Mouse (Mus musculus) layer of hippocampus, adult 2 months (tissue): Measurements from ENCODE around the gene Gpr152. TPM values are rescaled to one million over a fixed set of nuclear protein-coding genes. Genes with fewer than 3 reads are reported as not detected.

Experiments used
- DNase-seq, 2 experiments: peaks; one replicate each; pipeline ENCODE4 v3.0.0; 2022; ENCODE audit warnings: low spot score in 2 of 2
- H3K27ac ChIP-seq: fragments of 200-600 bp; 2 replicates; pipeline ENCODE4 v1.8.1; 2022
- H3K4me3 ChIP-seq: fragments of 200-600 bp; 2 replicates; pipeline ENCODE4 v1.8.1; 2022; ENCODE audit warnings: mild to moderate bottlenecking
- CTCF ChIP-seq: fragments of 200-600 bp; conservative IDR thresholded peaks from 2 replicates; pipeline ENCODE4 v1.8.1; 2022; ENCODE audit warnings: antibody characterized with exemption, mild to moderate bottlenecking, moderate library complexity
- total RNA-seq, 2 experiments: library from RNA; stranded (reverse); gene quantifications; 2 replicates each; pipeline ENCODE4 v1.2.3; 2021

Gene Gpr152
- total RNA-seq, 2 experiments from 2014 or later, result 0.07 to 0.08 TPM

DNA sequence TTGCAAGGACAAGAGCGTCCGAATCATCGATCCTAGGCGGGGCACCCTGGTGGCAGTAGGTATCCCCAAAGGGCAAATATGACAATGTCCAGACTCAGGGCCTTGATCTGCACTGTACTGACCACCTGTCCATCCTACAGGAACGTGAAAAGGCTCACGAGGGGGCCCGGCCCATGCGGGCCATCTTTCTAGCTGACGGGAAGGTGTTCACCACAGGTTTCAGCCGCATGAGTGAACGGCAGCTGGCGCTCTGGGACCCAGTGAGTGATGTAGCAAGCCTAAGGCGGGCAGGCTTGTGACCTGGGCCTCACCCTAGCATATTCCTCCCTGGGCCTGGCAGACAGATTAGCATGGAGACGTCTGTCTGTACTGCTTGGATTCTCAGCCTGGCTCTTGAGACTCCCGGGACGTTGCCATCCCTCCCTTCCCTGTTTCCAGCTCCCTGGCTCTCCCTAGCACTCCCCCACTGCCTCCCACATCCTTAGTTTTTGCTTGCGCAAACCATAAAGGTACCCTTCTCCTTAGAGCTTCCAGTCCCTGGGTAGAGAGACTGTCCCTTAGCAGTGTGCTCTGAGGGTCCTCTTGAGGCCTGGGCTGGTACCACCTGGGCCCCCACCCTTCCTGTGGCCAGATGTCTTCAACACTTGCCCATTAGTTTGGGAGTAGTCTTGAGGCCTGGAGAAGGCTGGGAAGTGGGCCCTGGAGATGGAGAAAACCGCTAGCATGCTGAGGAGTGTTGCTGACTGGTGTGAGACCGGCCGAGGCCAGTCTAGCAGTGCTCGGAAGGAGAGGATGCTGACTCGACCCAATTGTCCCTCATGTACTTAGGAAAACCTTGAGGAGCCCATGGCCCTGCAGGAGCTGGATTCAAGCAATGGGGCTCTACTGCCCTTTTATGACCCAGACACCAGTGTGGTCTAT is 11.2 kb downstream of the Gpr152 start:
- Histone ChIP-seq H3K27ac (no peak overlapping the region), H3K4me3 (no peak overlapping the region)
- no peak for TF ChIP-seq CTCF
- no peak for DNase-seq

DNA sequence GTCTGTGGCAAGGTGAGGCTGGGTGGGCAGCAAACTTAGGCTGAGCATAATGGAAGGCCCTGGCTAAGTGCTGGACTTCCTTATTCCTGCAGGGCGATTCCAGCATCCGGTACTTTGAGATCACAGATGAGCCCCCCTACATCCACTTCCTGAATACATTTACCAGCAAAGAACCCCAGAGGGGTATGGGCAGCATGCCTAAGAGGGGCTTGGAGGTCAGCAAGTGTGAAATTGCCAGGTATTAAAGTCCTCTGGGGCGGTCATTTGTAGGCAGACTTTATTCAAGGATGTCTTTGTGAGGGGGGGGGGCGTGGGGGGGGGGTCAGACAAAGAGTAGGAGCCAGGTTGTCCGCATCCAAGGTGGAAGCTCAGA is 11.9 kb downstream of the Gpr152 start:
- TF ChIP-seq CTCF, result no peak
- DNase-seq, result no peak
- H3K4me3 ChIP-seq, result no peak overlapping the region
- no peak overlapping the region for H3K27ac ChIP-seq

DNA sequence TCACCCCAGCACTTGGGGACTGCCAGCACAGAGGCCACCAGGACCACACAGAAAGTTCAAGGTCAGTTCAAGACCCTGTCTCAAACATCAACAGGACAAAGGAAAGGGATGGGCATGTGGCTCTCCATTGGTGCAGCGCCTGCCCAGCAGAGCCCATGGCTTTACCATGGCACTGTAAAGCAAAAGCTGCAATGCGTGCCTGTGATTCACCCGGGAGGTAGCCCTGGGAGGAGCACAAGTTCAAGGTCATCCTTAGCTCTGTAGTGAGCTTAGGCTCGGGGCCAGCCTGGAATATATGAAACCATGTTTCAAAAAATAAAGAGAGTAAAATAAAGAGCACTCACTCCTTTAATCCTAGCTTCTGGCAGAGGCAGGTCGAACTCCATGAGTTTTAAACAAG is 12.3 kb downstream of the Gpr152 start:
- Histone ChIP-seq H3K4me3 (no peak overlapping the region), H3K27ac (no peak overlapping the region)
- no peak for DNase-seq
- no peak for TF ChIP-seq CTCF

DNA sequence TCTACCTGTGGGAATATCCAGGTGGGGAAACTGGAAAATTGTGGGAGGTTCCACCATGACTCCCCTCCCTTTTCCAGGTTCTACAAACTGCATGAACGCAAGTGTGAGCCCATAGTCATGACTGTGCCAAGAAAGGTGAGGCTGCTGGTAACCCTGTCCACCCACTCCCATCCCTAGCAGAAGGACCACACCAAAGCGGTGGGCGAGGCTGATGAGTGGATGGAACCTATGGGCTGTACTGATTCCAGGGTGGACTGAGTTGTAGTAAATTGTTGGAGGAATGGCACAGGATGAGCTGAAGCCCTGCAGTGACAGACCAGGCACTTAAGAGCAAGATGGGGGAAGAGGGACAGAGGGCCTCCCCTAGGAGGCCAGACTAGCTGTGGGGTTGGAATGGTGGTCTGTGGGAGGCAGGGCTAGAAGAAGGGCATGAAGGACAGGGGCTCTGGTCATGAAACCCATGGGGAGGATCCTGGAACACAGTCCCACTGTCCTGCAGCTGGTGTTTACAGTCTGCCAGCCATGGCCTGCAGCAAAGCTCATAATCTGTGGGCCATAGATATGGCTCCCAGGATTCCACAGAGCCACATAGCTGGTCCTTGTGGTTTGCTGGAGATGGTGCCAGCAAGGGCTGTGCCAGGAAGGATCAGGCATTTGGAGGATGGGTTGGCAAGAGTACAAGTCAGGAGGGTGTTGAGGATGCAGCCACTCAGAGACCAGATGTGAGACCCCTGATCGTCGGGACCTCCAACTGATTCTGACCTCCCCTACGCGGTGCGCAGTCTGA is 13.1 kb downstream of the Gpr152 start:
- no peak for TF ChIP-seq CTCF
- Histone ChIP-seq H3K27ac (peak overlapping the region; percentile 48; the same call in 1 of the 2 replicates), H3K4me3 (no peak overlapping the region)
- DNase-seq, result no peak

DNA sequence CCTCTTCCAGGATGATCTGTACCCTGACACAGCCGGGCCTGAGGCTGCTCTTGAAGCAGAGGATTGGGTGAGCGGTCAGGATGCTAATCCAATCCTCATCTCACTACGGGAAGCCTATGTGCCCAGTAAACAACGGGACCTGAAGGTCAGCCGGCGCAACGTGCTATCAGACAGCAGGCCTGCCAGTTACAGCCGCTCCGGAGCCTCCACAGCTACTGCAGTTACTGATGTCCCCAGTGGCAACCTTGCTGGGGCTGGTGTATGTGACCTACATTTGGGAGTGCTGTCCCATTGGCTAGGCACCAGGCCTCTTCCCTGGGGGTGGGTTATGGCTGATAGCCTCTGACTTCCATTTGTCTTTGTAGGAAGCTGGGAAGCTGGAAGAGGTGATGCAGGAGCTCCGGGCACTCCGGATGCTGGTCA is 13.7 kb downstream of the Gpr152 start, which contains the start of gene Ptprcap:
Gene Ptprcap (plus strand): TSS at position 373 of the 423 bp plus-strand sequence.
- Histone ChIP-seq H3K4me3 (no peak within 1 kb of the TSS), H3K27ac (peak within 1 kb of the TSS; percentile 48)
- no peak for TF ChIP-seq CTCF
- DNase-seq, result no peak

DNA sequence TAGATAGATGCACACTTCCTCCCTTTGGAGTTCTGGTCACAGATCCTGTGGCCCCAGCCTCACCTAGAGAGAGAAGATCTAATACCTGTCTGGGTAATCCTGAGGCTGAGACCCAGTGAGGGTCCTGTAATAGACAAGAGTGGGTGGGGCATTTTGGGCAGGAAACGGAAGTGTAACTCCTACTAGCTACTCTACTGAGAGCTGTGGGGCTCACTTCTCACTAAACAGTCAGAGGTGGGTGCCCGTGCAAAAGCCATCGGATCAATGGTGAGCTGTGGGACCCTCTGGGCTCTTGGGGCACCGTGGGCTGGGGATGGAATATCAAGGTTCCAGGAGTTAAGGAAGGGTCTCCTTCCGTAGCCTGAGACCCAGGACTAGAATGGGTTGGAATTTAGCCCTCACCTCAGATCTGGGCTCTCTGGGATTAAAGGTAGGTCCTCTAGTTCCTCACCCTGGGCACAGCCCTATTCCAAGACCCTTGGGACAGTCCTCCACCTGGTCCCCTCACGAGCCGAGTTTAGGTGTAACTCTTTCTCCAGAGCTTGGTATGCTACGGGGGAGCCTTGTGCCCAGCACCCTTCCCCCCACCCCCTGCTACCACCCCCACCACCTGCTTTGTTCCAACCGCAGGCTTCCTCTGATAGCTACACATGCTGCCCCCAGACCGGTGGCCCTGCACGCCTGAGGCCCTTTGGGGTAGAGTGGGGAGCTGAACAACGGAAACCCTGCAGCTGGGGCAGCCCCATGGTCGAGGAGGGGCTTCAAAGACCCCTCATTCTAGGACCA is 15.0 kb downstream of the Gpr152 start:
- H3K27ac ChIP-seq, result peak overlapping the region; percentile 32
- no peak overlapping the region for H3K4me3 ChIP-seq
- TF ChIP-seq CTCF, result no peak
- DNase-seq, result no peak

DNA sequence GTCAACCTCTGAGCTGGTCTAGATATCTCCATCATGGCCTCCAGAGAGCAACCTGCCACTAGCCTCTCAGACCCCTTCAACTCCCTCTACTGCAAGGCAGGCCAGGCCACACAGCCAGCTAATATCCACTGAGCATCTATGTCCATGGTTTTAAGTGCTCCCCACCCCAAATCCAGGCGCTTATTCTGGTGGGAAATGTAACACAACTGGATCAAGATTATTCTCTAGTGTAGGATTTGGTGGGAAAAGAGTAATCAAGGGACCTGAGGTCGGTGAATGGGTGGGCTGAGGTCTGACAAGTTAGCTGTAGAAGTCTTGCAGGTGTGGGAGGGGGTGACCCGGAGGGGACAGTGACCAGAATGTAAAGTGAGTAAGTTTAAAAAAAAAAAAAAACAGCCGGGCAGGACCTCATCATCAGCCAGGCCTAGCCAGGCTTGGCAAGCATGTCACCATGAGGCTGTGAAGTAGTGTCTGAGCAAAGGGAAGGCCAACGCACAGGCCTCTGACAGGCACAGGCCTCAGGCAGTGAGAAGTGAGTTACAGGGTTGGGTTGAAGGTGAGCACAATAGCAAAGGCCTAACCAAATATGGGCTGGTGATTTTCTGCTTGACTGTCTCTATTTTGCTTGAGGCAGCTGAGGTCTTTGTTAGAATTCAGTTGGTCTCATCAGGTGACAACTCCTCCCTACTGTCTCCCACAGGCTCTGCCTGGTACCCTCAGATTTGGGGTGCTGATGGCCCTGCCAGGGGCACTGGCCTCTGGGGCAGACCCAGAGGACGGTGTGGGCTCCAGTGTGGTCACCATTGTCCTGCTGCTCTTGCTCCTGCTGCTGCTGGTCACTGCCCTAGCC is 15.9 kb downstream of the Gpr152 start:
- peak overlapping the region; percentile 32 for H3K27ac ChIP-seq
- no peak for TF ChIP-seq CTCF
- DNase-seq, result no peak
- no peak overlapping the region for H3K4me3 ChIP-seq

DNA sequence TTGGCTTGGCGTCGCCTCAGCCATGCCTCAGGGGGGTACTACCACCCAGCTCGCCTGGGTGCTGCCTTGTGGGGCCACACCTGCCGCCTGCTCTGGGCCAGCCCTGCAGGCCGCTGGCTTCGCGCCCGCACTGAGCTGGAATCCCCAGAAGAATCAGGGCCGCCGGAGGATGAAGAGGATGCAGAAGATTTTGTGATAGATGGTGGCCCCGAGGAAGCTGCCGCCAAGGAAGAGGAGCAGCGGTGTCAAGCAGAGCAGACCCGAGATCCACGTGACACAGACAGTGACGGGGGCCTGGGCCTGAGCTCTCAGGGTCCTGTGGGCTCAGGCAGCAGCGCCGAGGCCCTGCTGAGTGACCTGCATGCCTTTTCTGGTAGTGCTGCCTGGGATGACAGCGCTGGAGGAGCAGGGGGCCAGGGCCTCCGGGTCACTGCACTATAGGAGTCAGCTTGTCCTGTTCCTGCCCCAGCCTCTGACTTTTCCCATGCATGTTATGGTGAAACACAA is 16.5 kb downstream of the Gpr152 start:
- TF ChIP-seq CTCF, result no peak
- no peak overlapping the region for H3K4me3 ChIP-seq

DNA sequence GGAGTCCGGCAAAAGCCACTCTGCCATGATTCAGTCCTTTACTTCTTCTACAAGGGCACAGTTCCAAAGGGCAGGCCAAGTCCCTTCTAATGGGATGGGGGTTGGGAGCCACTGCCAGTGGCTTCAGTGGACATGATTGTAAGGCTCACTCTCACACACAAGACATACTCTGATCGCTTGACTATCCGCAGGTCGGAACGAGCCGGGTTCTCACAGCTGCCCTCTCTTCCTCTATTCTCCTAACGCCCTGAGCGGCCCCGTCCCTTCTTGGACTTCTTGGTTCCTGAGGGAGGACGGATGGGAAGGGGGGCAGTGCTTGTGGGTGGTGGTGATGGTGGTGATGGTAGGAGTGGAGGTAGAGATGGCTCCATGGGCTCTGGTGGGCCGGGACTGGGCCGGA is 17.2 kb downstream of the Gpr152 start:
- Histone ChIP-seq H3K4me3 (no peak overlapping the region), H3K27ac (no peak overlapping the region)
- TF ChIP-seq CTCF, result no peak
- DNase-seq, result no peak

More for the DNA sequence above, 16.5 kb downstream of the Gpr152 start:
- peak overlapping the region; percentile 23; the same call in 1 of the 2 replicates for H3K27ac ChIP-seq
- no peak for DNase-seq

DNA sequence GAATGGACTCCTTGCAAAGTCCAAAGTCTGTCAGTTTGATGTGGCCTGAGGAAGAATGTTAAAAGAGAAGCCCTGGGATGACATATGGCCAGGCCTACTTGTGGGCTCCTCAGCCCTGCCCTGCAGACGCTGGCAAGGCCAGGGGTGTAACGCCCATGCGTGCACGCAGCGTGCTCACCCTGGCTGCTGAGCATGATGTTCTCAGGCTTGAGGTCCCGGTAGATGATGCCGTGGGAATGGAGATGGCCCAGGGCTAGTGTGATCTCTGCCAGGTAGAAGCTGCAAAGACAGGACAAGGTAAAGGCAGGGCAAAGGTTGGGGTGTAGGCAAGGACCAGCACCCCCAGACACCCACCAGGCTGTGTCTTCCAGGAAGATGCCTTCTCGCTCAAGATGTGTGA is 19.5 kb downstream of the Gpr152 start:
- Histone ChIP-seq H3K4me3 (no peak overlapping the region), H3K27ac (no peak overlapping the region)
- DNase-seq, result no peak
- no peak for TF ChIP-seq CTCF

DNA sequence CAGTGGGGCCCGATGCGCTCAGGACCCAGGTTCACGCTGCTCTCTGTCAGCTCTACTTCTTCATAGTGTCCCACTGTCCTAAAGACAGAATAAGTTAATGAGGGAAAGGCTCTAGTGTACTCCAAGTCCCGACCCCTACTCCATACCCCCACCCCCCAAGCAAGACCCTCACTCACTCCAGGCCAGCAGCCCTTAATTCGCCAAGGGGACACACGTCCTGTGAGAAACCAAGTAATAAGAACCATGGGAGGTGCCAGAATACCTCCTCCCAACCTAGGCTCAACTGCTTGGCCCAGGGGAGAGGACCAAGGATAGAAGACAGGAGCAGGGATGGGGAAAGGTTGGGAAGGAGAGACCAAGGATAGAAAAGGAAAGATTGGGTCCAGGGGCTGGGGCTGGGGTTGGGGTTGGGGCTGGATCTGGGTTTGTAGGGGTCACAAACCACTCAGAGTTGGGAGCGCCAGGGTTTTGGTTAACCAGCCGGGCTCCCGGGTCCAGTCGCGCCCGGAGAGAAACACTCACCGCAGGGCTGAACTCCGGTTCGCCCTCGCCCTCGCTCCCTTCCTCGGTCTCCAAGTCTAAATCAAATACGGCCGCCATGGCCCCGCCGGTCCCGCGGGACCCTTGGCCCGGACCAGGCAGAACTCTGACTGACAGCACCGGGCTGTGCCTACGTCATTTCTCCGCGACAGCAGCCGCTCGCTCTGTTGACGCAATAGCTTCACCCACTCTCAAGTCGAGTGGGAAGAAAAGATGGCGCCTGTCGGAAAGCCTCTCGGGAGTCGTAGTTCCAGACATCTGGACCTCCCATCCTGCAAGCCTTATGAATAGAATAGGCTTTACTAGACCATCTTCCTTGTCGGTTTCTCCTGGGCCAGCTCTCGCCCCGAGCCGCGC is 23.3 kb downstream of the Gpr152 start, which contains the start of gene Rps6kb2:
Gene Rps6kb2 (minus strand): TSS at position 709 of the 897 bp plus-strand sequence.
- DNase-seq, result peak; percentile 97 to 98
- no peak for TF ChIP-seq CTCF
- peak within 1 kb of the TSS; percentile 88 for H3K27ac ChIP-seq

More for the DNA sequence above, 23.3 kb downstream of the Gpr152 start, which contains the start of gene Rps6kb2:
- peak within 1 kb of the TSS; percentile 96 for H3K4me3 ChIP-seq
